In the genomic region with DNA sequence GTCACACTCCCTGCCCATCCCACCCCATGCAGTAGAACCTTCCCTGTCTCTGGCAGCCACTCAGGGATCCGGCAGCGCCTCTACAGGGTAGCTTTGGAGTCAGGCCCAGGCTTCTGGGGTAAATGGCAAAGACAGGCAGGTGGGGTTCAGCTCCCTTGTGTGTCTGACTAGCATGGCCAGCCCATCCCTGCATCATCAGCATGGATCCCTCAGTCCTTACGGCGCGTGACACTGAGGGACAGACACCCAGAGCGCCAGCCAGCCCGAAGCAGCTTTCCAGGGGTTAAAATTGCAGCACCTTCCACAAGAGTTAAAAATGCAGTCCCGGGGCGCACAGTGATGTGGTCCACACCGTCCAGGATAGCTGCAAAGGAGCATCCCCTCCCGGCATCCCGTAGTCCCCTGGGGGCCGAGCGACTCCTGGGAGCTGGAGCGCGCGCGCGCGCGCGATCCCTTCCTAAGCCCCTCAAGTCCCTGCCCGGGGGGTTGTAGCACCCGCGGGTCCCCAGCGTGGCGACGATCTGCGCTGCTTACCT, we compare ENCODE assay signal across 8 mouse cellular contexts. TPM values are rescaled to one million over a fixed set of nuclear protein-coding genes. Genes with fewer than 3 reads are reported as not detected.
DNase-seq lines count a peak whose midpoint lies in the region; ATAC-seq and TF ChIP-seq lines count a peak whose summit lies in the region.

No protein-coding gene starts in this region.

- WGBS in thymus, adult 2 months, result 12% methylated on average over 29 of the region's 29 CpGs
- WGBS in liver, embryonic 13.5 days (ENCODE audit: insufficient replicate concordance), result 8% methylated on average over 29 of the region's 29 CpGs

- H3K4me1 ChIP-seq in thymus, adult 2 months (replicated peaks; ENCODE audit: control insufficient read depth, insufficient read depth, low read length), result peaks cover 51% of the 10 kb centered on the region
- H3K4me1 ChIP-seq in liver, embryonic 13.5 days (replicated peaks), result peaks cover 15% of the 10 kb centered on the region

- H3K4me2 ChIP-seq in liver, embryonic 13.5 days, result peak overlapping the region; percentile 63

- intact Hi-C loops in heart, postnatal 10 days (cut with DNase I), result loop anchor here (2.0 kb wide), 1 partner anchor 59 kb away; no protein-coding TSS in a partner anchor

- no peak for ATAC-seq in liver, embryonic 13.5 days (ENCODE audit: low read depth)
- ATAC-seq in erythroid progenitor cell, adult 5-6 weeks (replicated peaks; ENCODE audit: low FRiP score, poor library complexity, severe bottlenecking), result no peak

- TF ChIP-seq CTCF in thymus, adult 2 months (IDR thresholded peaks at IDR 0.05; ENCODE audit: borderline replicate concordance, control insufficient read depth, extremely low read depth, insufficient read depth, low read length, poor library complexity), result no peak

- DNase-seq in adrenal gland, postnatal 14 days, result peak; percentile 29
- no peak for DNase-seq in adrenal gland, postnatal 25 days
- DNase-seq in thymus, adult 2 months, result no peak
- DNase-seq in thymus, postnatal 4 days, result no peak
- peak; percentile 34 to 61 for DNase-seq in heart, postnatal 10 days
- no peak for DNase-seq in liver, embryonic 13.5 days
- peak; percentile 53 for DNase-seq in retina, embryonic 14.5 days (ENCODE audit: low spot score)

- no peaks in the 10 kb centered on the region for H3K27me3 ChIP-seq in thymus, adult 2 months (ENCODE audit: control insufficient read depth, insufficient read depth, low read length)
- H3K27me3 ChIP-seq in liver, embryonic 13.5 days, result peaks cover 58% of the 10 kb centered on the region

- H3K9ac ChIP-seq in liver, embryonic 13.5 days, result no peak overlapping the region

- H3K36me3 ChIP-seq in thymus, adult 2 months (ENCODE audit: control insufficient read depth, insufficient read depth, low read length), result no peaks in the 10 kb centered on the region
- no peaks in the 10 kb centered on the region for H3K36me3 ChIP-seq in liver, embryonic 13.5 days

- no peak; the same call in 1 of the 2 replicates for TF ChIP-seq POLR2A in thymus, adult 2 months (IDR thresholded peaks at IDR 0.05; ENCODE audit: control insufficient read depth, extremely low read depth, insufficient read depth, low read length, poor library complexity)

- H3K27ac ChIP-seq in thymus, adult 2 months (ENCODE audit: control insufficient read depth, insufficient read depth, low read length), result no peak overlapping the region
- no peak overlapping the region for H3K27ac ChIP-seq in liver, embryonic 13.5 days

- peak overlapping the region; percentile 61 for H3K4me3 ChIP-seq in thymus, adult 2 months (ENCODE audit: control insufficient read depth, insufficient read depth, low read length)
- peak overlapping the region; percentile 55 for H3K4me3 ChIP-seq in liver, embryonic 13.5 days (replicated peaks)

- no peaks in the 10 kb centered on the region for H3K9me3 ChIP-seq in liver, embryonic 13.5 days (replicated peaks)

RNA-seq across cellular contexts. Expression of a gene that starts 0.7 kb away (rescaled TPM):
- total RNA-seq in adrenal gland, postnatal 14 days (2021), result 15.9 and 20.6 TPM in 2 replicates
- 16.2 and 20.4 TPM in 2 replicates for total RNA-seq in adrenal gland, postnatal 25 days (2021)
- 18.1 and 18.2 TPM in 2 replicates for polyA plus RNA-seq in thymus, adult 2 months (2012; rRNA removed)
- total RNA-seq in heart, postnatal 10 days (2021), result 10 to 100 TPM; 17.9 to 20.3 TPM
- 0.98 and 1.2 TPM in 2 replicates for polyA plus RNA-seq in liver, embryonic 13.5 days (2015; fragmentation: Nextera tagmentation; extraction: Ambion mirVana)
- not detected in 2 replicates for total RNA-seq in erythroid progenitor cell, adult 5-6 weeks (2015; ENCODE audit: low replicate concordance)
- 0.13 TPM in 1 of 2 replicates, not detected in the other for total RNA-seq in erythroid progenitor cell, adult 5-6 weeks (2017; ENCODE audit: low replicate concordance)

Comparison
In these comparisons a context has a peak if more than half of its experiments do, and no peak if none do; other contexts are left out.
1. DNase-seq: peak in adrenal gland, postnatal 14 days (single experiment), heart, postnatal 10 days (2 of 2) and retina, embryonic 14.5 days (single experiment); none in adrenal gland, postnatal 25 days (single experiment), thymus, adult 2 months (single experiment), thymus, postnatal 4 days (single experiment) and liver, embryonic 13.5 days (single experiment).
2. RNA of a gene that starts 0.7 kb away (total RNA-seq): 17.9 to 20.3 TPM in heart, postnatal 10 days, 16.2 to 20.4 TPM in adrenal gland, postnatal 25 days and 15.9 to 20.6 TPM in adrenal gland, postnatal 14 days; 0.13 TPM in erythroid progenitor cell, adult 5-6 weeks; every median in the first group is over 10 times any median in the second.